Mouse (Mus musculus) MN1 (cell line): ENCODE data around the gene Trpm1.

ENCODE experiments used
- DNase-seq: peaks from one replicate; pipeline ENCODE4 v3.0.0-alpha.2; 2016; ENCODE audit warnings: low spot score

The Trpm1 gene

GRCm38 (mm10) chr7:64290431-64290830 lies 136.8 kb downstream of the Trpm1 start:
- DNase-seq = no peak

- no peak for DNase-seq
These were observed 138.1 kb downstream of the Trpm1 start for GRCm38 (mm10) chr7:64291722-64292121.

GRCm38 (mm10) chr7:64296286-64297010 lies 142.8 kb downstream of the Trpm1 start:
- DNase-seq = no peak

- DNase-seq = no peak
These were observed 156.6 kb downstream of the Trpm1 start for GRCm38 (mm10) chr7:64310241-64310640.

- DNase-seq = no peak
These were observed 157.1 kb downstream of the Trpm1 start for GRCm38 (mm10) chr7:64310756-64311155.

- DNase-seq = no peak
These were observed 159.2 kb downstream of the Trpm1 start for GRCm38 (mm10) chr7:64312811-64313210.
